Mouse (Mus musculus) kidney, postnatal 0 days (tissue): ENCODE data around the gene Gm45716. TPM values are rescaled to one million over a fixed set of nuclear protein-coding genes. Genes with fewer than 3 reads are reported as not detected.
A peak's percentile ranks its signal among the peaks of the same experiment; 100 is the strongest.

Experiments
- ATAC-seq: fragments of 200-750 bp; cut with Nextera tagmentation; replicated peaks from 2 replicates; pipeline ENCODE4 v1.8.0; 2017; ENCODE audit warnings: low read depth, moderate number of reproducible peaks, moderate TSS enrichment, moderate library complexity; ENCODE audit not compliant: low FRiP score
- DNase-seq: peaks from one replicate; pipeline ENCODE4 v3.0.0-alpha.2; 2016; ENCODE audit warnings: low spot score
- H3K27ac ChIP-seq: fragments of 300-500 bp; sonication (generic); 2 replicates; pipeline ENCODE4 v1.5.1; 2014; ENCODE audit warnings: mild to moderate bottlenecking
- H3K27me3 ChIP-seq: fragments of 300-500 bp; sonication (generic); 2 replicates; pipeline ENCODE4 v1.6.1; 2014; ENCODE audit warnings: low read length, mixed read lengths; ENCODE audit not compliant: insufficient read depth
- H3K36me3 ChIP-seq: fragments of 300-500 bp; sonication (generic); 2 replicates; pipeline ENCODE4 v1.6.1; 2014; ENCODE audit warnings: low read length, mixed read lengths; ENCODE audit not compliant: insufficient read depth
- H3K4me1 ChIP-seq: fragments of 300-500 bp; sonication (generic); replicated peaks from 2 replicates; pipeline ENCODE4 v1.6.1; 2014; ENCODE audit warnings: antibody characterized with exemption, low read length, mixed read lengths; ENCODE audit not compliant: insufficient read depth
- H3K4me2 ChIP-seq: fragments of 300-500 bp; sonication (generic); 2 replicates; pipeline ENCODE4 v1.6.1; 2014; ENCODE audit warnings: mild to moderate bottlenecking, low read length, moderate library complexity, mixed read lengths
- H3K4me3 ChIP-seq: fragments of 300-500 bp; sonication (generic); replicated peaks from 2 replicates; pipeline ENCODE4 v1.5.1; 2014; ENCODE audit warnings: low read depth, low read length
- H3K9ac ChIP-seq: fragments of 300-500 bp; sonication (generic); 2 replicates; pipeline ENCODE4 v1.6.1; 2014; ENCODE audit warnings: low read depth, low read length
- H3K9me3 ChIP-seq: fragments of 300-500 bp; sonication (generic); replicated peaks from 2 replicates; pipeline ENCODE4 v1.6.1; 2016; ENCODE audit warnings: low read length, inconsistent platforms, mixed read lengths
- CTCF ChIP-seq: IDR thresholded peaks from 2 replicates; pipeline ENCODE4 v1.5.1; 2016; ENCODE audit warnings: antibody characterized with exemption, low read depth, mild to moderate bottlenecking, moderate library complexity
- WGBS: fragments of 180-500 bp; shearing (Covaris S2); extraction: QIAGEN DNeasy Blood & Tissue Kit; methylation state at CpG from one replicate; pipeline ENCODE4 v1.1.7; 2014; 5-methylcytosine and 5-hydroxymethylcytosine counted together
- polyA plus RNA-seq: library from polyadenylated mRNA; unstranded; fragments of >200 nt; fragmentation: Nextera tagmentation; extraction: Ambion mirVana; gene quantifications from 2 replicates; pipeline ENCODE4 v1.2.1, GENCODE M21; 2015

The Gm45716 gene
- polyA plus RNA-seq, 1 experiment from 2014 or later: 13.9 TPM

GRCm38 (mm10) chr11:90245630-90246029 is 58.1 kb downstream of the Gm45716 start:
- no peak overlapping the region for H3K27ac ChIP-seq
- no peak overlapping the region for H3K9ac ChIP-seq
- H3K36me3 ChIP-seq: no peaks in the 10 kb centered on the region
- peaks cover 12% of the 10 kb centered on the region; the same call in 1 of the 2 replicates for H3K4me1 ChIP-seq
- no peak for TF ChIP-seq CTCF
- ATAC-seq (no peak), DNase-seq (no peak)
- no peaks in the 10 kb centered on the region for H3K27me3 ChIP-seq
- no peak overlapping the region for H3K4me2 ChIP-seq
- H3K4me3 ChIP-seq: no peak overlapping the region
- H3K9me3 ChIP-seq: no peaks in the 10 kb centered on the region
- 75% methylated on average over 6 of the region's 6 CpGs for WGBS

GRCm38 (mm10) chr11:90246676-90247075 is 59.2 kb downstream of the Gm45716 start:
- 75% methylated on average over 4 of the region's 4 CpGs for WGBS
- Histone ChIP-seq H3K27ac (no peak overlapping the region), H3K36me3 (no peaks in the 10 kb centered on the region), H3K27me3 (no peaks in the 10 kb centered on the region), H3K9ac (no peak overlapping the region), H3K4me1 (peaks cover 17% of the 10 kb centered on the region; the same call in 1 of the 2 replicates), H3K9me3 (no peaks in the 10 kb centered on the region), H3K4me2 (no peak overlapping the region), H3K4me3 (no peak overlapping the region)
- no peak for ATAC-seq
- no peak for DNase-seq
- TF ChIP-seq CTCF: no peak

GRCm38 (mm10) chr11:90247793-90248192 is 60.3 kb downstream of the Gm45716 start:
- no peak for ATAC-seq
- TF ChIP-seq CTCF: no peak

GRCm38 (mm10) chr11:90249025-90249650 is 61.7 kb downstream of the Gm45716 start, which contains the start of gene Mmd:
TSS of gene Mmd (plus strand) at chr11:90249456.
- Histone ChIP-seq H3K27ac (peak within 1 kb of the TSS; percentile 44), H3K9me3 (no peaks in the 10 kb centered on the region), H3K9ac (peak within 1 kb of the TSS; percentile 87), H3K27me3 (no peaks in the 10 kb centered on the region), H3K4me3 (peak within 1 kb of the TSS; percentile 87), H3K4me2 (peak within 1 kb of the TSS; percentile 71), H3K4me1 (peaks cover 24% of the 10 kb centered on the region), H3K36me3 (no peaks in the 10 kb centered on the region)
- WGBS: under 1% methylated on average over 40 of the region's 51 CpGs
- peak; percentile 99 for ATAC-seq
- peak; percentile 34 for TF ChIP-seq CTCF
- peak; percentile 99 for DNase-seq

More at GRCm38 (mm10) chr11:90247793-90248192, 60.3 kb downstream of the Gm45716 start:
- Histone ChIP-seq H3K4me2 (no peak overlapping the region), H3K4me1 (peaks cover 24% of the 10 kb centered on the region), H3K36me3 (no peaks in the 10 kb centered on the region), H3K27me3 (no peaks in the 10 kb centered on the region), H3K4me3 (no peak overlapping the region), H3K9me3 (no peaks in the 10 kb centered on the region), H3K9ac (no peak overlapping the region), H3K27ac (no peak overlapping the region)
- no peak for DNase-seq
- WGBS: 59% methylated on average over 4 of the region's 4 CpGs

GRCm38 (mm10) chr11:90249701-90250141 is 62.2 kb downstream of the Gm45716 start:
- Histone ChIP-seq H3K9ac (peak overlapping the region; percentile 87), H3K36me3 (no peaks in the 10 kb centered on the region), H3K4me1 (peaks cover 24% of the 10 kb centered on the region), H3K9me3 (no peaks in the 10 kb centered on the region), H3K4me3 (peak overlapping the region; percentile 87), H3K27ac (peak overlapping the region; percentile 44), H3K4me2 (peak overlapping the region; percentile 71), H3K27me3 (no peaks in the 10 kb centered on the region)
- under 1% methylated on average over 22 of the region's 22 CpGs for WGBS
- DNase-seq (peak; percentile 63), ATAC-seq (peak; percentile 41)
- no peak for TF ChIP-seq CTCF

GRCm38 (mm10) chr11:90250189-90250588 is 62.7 kb downstream of the Gm45716 start:
- WGBS: 4% methylated on average over 9 of the region's 9 CpGs
- H3K36me3 ChIP-seq: no peaks in the 10 kb centered on the region
- peak overlapping the region; percentile 87 for H3K4me3 ChIP-seq
- H3K9me3 ChIP-seq: no peaks in the 10 kb centered on the region
- peaks cover 24% of the 10 kb centered on the region for H3K4me1 ChIP-seq
- DNase-seq (peak; percentile 38), ATAC-seq (no peak)
- no peaks in the 10 kb centered on the region for H3K27me3 ChIP-seq
- no peak for TF ChIP-seq CTCF
- H3K4me2 ChIP-seq: peak overlapping the region; percentile 71
- 0 out of 2 replicates have a peak overlapping the region, but pooled peaks have one; percentile 44 for H3K27ac ChIP-seq
- H3K9ac ChIP-seq: peak overlapping the region; percentile 87

GRCm38 (mm10) chr11:90250730-90251129 is 63.2 kb downstream of the Gm45716 start:
- Histone ChIP-seq H3K9ac (no peak overlapping the region), H3K4me3 (peak overlapping the region; percentile 87), H3K4me2 (peak overlapping the region; percentile 71), H3K36me3 (no peaks in the 10 kb centered on the region), H3K27me3 (no peaks in the 10 kb centered on the region), H3K9me3 (no peaks in the 10 kb centered on the region), H3K27ac (no peak overlapping the region), H3K4me1 (peaks cover 24% of the 10 kb centered on the region)
- ATAC-seq: no peak
- no peak for TF ChIP-seq CTCF
- DNase-seq: no peak
- WGBS: 64% methylated on average over 7 of the region's 7 CpGs
